Mouse (Mus musculus) ES-Bruce4 (cell line): ENCODE results near the gene Mrpl18. TPM values are rescaled to one million over a fixed set of nuclear protein-coding genes. Genes with fewer than 3 reads are reported as not detected.
"Not testable (repeated sequence)": the region's sequence is repeated elsewhere in the genome, so short reads cannot be mapped to it uniquely, and the experiment has no call there.

Experiments used
- H3K27ac ChIP-seq: 2 replicates; pipeline ENCODE4 v1.5.1; 2012; ENCODE audit warnings: low read length, inconsistent platforms; ENCODE audit not compliant: insufficient read depth
- H3K27me3 ChIP-seq: 2 replicates; pipeline ENCODE4 v1.6.1; 2012; ENCODE audit warnings: mild to moderate bottlenecking, low read length, inconsistent platforms; ENCODE audit not compliant: control insufficient read depth, poor library complexity, insufficient read depth, severe bottlenecking
- H3K36me3 ChIP-seq: 2 replicates; pipeline ENCODE4 v1.6.1; 2012; ENCODE audit warnings: inconsistent platforms, mild to moderate bottlenecking, low read length, moderate library complexity; ENCODE audit not compliant: control insufficient read depth, poor library complexity, insufficient read depth, severe bottlenecking
- H3K4me1 ChIP-seq: one replicate; pipeline ENCODE4 v1.8.1; 2011; ENCODE audit warnings: low read length; ENCODE audit not compliant: control insufficient read depth, insufficient read depth
- H3K4me3 ChIP-seq: 2 replicates; pipeline ENCODE4 v1.5.1; 2011; ENCODE audit warnings: low read depth, mild to moderate bottlenecking, low read length
- H3K9ac ChIP-seq: 2 replicates; pipeline ENCODE4 v1.6.1; 2012; ENCODE audit warnings: low read depth, mild to moderate bottlenecking, inconsistent platforms; ENCODE audit not compliant: poor library complexity, severe bottlenecking
- H3K9me3 ChIP-seq: replicated peaks from 2 replicates; pipeline ENCODE4 v1.6.1; 2012; ENCODE audit warnings: mild to moderate bottlenecking, low read length, inconsistent platforms; ENCODE audit not compliant: control insufficient read depth, poor library complexity, insufficient read depth, severe bottlenecking
- CTCF ChIP-seq: IDR thresholded peaks from one replicate; pipeline ENCODE4 v1.8.1; 2011; ENCODE audit warnings: low read depth, low read length
- EP300 ChIP-seq: IDR thresholded peaks from 2 replicates; pipeline ENCODE4 v1.6.1; 2011; ENCODE audit warnings: low read depth, low read length; ENCODE audit not compliant: insufficient read depth
- POLR2A ChIP-seq: IDR thresholded peaks from one replicate; pipeline ENCODE4 v1.8.1; 2011; ENCODE audit warnings: low read length; ENCODE audit not compliant: insufficient read depth
- polyA plus RNA-seq: library from polyadenylated mRNA; stranded (reverse); fragments of >200 nt; gene quantifications from 2 replicates; pipeline ENCODE4 v1.2.4, GENCODE M21; 2011; ENCODE audit warnings: low read depth; ENCODE audit not compliant: missing spikeins, insufficient read depth, insufficient read length

The Mrpl18 gene
- polyA plus RNA-seq, 1 experiment = 63.7 TPM

DNA sequence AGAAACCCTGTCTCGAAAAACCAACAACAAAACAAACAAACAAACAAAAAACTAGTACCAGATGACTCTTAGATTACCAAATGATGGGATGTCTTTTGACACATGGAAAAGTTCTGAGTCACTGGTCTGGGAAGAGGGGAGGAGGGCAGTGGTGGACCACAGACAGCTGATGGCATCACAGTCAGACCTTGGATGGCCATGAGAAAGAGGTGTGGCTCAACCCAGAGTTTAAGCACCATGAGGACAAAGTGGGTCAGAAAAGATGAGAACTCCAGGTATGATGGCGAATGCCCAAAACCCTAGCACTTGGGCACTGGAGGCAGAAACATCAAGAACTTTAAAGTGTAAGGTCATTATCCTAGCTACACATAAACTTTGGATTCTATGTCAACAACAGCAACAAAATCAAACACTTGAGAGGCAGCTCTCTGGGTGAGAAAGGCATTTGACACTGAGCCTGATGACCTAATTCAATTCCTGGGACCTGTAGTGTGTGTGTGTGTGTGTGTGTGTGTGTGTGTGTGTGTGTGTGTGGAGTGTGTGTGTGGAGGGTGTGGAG is 21.3 kb upstream of the Mrpl18 start:
- Histone ChIP-seq H3K9ac (no peak overlapping the region), H3K9me3 (no peaks in the 10 kb centered on the region), H3K27me3 (no peaks in the 10 kb centered on the region), H3K36me3 (no peaks in the 10 kb centered on the region), H3K27ac (no peak overlapping the region), H3K4me3 (no peak overlapping the region), H3K4me1 (no peaks in the 10 kb centered on the region)
- TF ChIP-seq EP300 (no peak), POLR2A (no peak), CTCF (no peak)

DNA sequence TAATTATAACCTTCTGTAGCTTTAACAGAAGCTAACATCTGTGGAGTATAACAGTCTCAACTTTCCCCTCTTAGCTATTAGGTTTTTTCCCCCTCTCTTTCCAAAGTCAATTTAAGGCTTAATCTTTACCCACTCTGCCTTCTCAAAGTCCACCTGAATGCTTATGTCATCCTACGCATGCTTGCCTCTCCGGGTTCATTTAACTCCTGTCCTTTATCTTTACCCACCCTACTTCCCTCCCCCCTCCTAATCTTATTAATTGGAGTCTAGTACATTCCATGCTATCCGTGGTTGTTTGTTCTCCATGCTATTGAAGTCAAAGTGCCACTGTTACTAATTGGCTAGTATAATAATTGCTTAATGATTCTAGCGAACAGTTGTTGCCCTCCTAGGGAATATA is 19.6 kb upstream of the Mrpl18 start:
- Histone ChIP-seq H3K27me3 (no peaks in the 10 kb centered on the region), H3K9me3 (no peaks in the 10 kb centered on the region), H3K9ac (no peak overlapping the region), H3K4me1 (no peaks in the 10 kb centered on the region), H3K36me3 (no peaks in the 10 kb centered on the region), H3K27ac (no peak overlapping the region), H3K4me3 (no peak overlapping the region)
- TF ChIP-seq EP300 = no peak
- TF ChIP-seq CTCF = no peak
- no peak for TF ChIP-seq POLR2A

DNA sequence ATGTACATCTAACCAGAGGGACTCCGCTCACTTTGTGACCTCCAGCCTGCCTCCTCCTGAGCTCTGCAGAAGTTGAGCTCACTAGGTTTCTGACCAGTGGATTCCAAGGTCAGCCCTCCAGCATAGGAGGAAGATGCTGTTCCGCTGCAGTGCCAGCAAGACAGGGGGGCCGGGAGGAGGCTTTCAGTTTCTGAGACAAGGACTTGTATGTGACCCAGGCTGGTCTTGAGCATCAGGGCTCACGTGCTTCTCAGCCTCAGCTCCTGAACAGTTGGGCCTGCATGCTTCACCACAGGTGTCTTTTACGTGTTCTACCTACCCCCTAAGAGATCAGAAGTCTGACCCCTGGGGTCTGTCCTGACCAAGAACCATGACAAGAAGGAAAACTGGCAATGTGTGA is 15.4 kb upstream of the Mrpl18 start:
- not testable (repeated sequence) for H3K27me3 ChIP-seq, H3K4me1 ChIP-seq, H3K36me3 ChIP-seq, H3K27ac ChIP-seq, H3K4me3 ChIP-seq, H3K9ac ChIP-seq, H3K9me3 ChIP-seq

DNA sequence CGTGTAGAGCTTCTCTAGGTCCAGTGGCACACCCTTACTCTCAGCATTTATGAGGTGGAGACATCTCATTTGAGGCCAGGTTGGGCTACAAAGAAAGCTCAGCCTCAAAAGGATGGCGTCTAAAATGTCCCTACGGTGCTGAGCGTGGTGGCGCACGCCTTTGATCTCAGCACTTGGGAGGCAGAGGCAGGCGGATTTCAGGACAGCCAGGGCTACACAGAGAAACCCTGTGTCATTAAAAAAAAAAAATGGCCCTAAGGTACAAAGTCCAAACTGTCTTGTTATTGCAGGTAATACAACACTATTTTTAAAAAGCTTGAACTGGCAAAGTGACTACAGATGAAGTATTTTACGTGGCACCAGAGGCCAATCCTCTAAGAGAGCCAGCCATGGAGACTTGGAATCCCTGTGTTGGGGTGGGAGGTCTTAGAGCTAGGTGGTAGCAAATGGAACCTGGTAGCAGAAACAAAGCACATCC is 9.6 kb upstream of the Mrpl18 start:
- H3K9me3 ChIP-seq = no peaks in the 10 kb centered on the region
- no peaks in the 10 kb centered on the region for H3K27me3 ChIP-seq
- TF ChIP-seq POLR2A (no peak), EP300 (no peak), CTCF (no peak)
- H3K36me3 ChIP-seq = peaks cover 41% of the 10 kb centered on the region
- no peak overlapping the region for H3K27ac ChIP-seq
- H3K9ac ChIP-seq = no peak overlapping the region
- no peak overlapping the region for H3K4me3 ChIP-seq
- peaks cover 3% of the 10 kb centered on the region for H3K4me1 ChIP-seq

DNA sequence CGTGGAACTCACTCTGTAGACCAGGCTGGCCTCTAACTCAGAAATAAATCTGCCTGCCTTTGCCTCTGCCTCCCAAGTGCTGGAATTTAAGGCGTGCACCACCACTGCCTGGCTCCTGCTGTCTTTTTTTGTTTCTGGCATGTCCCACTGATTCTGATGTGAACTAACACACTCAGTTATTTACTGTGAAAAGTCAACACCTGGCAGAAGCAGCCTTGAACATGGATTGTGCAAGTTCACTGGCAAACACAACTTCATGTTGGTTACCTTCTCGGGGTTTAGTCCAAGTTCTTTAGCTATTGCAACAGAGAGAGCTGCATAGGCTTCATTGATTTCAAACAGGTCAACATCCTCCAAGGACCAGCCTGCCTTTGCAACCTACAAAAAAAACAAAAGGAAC is 8.9 kb upstream of the Mrpl18 start:
- H3K27ac ChIP-seq = 0 out of 2 replicates have a peak overlapping the region, but pooled peaks have one; percentile 33
- no peaks in the 10 kb centered on the region for H3K9me3 ChIP-seq
- H3K9ac ChIP-seq = no peak overlapping the region
- H3K36me3 ChIP-seq = peaks cover 49% of the 10 kb centered on the region
- TF ChIP-seq POLR2A (no peak), CTCF (no peak), EP300 (no peak)
- peaks cover 3% of the 10 kb centered on the region for H3K4me1 ChIP-seq
- H3K4me3 ChIP-seq = no peak overlapping the region
- H3K27me3 ChIP-seq = no peaks in the 10 kb centered on the region

DNA sequence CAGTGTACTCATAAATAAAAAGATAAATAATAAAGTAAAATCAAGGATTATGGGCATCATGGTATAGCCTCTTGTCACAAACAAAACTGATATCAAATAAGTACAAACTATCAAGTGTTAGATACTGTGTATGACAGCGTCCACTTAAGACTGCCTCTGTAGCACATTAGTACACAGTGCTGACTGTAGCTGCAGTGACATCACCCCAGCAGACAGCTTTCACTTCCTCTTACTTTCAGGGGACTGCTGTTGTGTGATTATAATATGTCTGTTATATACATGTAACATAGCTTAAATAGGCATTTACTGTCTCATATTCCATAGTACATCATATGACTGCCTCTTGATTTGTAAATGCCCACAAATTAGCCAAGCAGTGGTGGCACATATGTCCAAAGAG is 4.9 kb upstream of the Mrpl18 start:
- H3K9ac ChIP-seq = no peak overlapping the region
- no peaks in the 10 kb centered on the region for H3K27me3 ChIP-seq
- no peak overlapping the region for H3K4me3 ChIP-seq
- TF ChIP-seq EP300 = no peak
- no peak for TF ChIP-seq POLR2A
- TF ChIP-seq CTCF = no peak
- no peaks in the 10 kb centered on the region for H3K9me3 ChIP-seq
- H3K36me3 ChIP-seq = peaks cover 69% of the 10 kb centered on the region
- H3K4me1 ChIP-seq = peaks cover 4% of the 10 kb centered on the region
- H3K27ac ChIP-seq = no peak overlapping the region
